Mouse (Mus musculus): ENCODE measurements around the gene Gm20388.

- no peak for TF ChIP-seq POLR2A (IDR thresholded peaks at IDR 0.05; ENCODE audit: extremely low read depth, insufficient read depth, low read length)
- no peak for TF ChIP-seq CTCF (IDR thresholded peaks at IDR 0.05; ENCODE audit: extremely low read depth, insufficient read depth, low read length)
Observed at GRCm38 (mm10) chr8:121273195-121273594, 1362.6 kb downstream of the Gm20388 start.

Data from cortical plate, adult 2 months (tissue).